Mouse (Mus musculus) MEL (cell line): Measurements from ENCODE around the gene Heg1.

Experiments
- CTCF ChIP-seq, 3 experiments: IDR thresholded peaks in 2 of 3; conservative IDR thresholded peaks in 1 of 3; 2 replicates each; pipeline ENCODE4 v1.5.1; 2011 to 2012; ENCODE audit warnings: low read length in 3 of 3, low read depth in 2 of 3, mild to moderate bottlenecking in 2 of 3, improper control_type of control experiment in 1 of 3, inconsistent platforms in 1 of 3, mixed read lengths in 1 of 3, moderate library complexity in 1 of 3; ENCODE audit not compliant: control insufficient read depth in 1 of 3, insufficient read depth in 1 of 3, poor library complexity in 1 of 3, severe bottlenecking in 1 of 3
- EP300 ChIP-seq, 2 experiments: IDR thresholded peaks; 2 replicates each; pipeline ENCODE4 v1.6.1; 2011; ENCODE audit warnings: improper control_type of control experiment in 2 of 2, low read length in 2 of 2, low read depth in 1 of 2, mild to moderate bottlenecking in 1 of 2
- MEF2A ChIP-seq: IDR thresholded peaks from 2 replicates; pipeline ENCODE4 v1.6.1; 2014; ENCODE audit warnings: low read depth, mild to moderate bottlenecking, inconsistent platforms, low read length, improper control_type of control experiment; ENCODE audit not compliant: poor library complexity, insufficient replicate concordance, severe bottlenecking; ENCODE audit errors: extremely low read depth
- POLR2A ChIP-seq, 2 experiments: IDR thresholded peaks; 2 replicates each; pipeline ENCODE4 v1.6.1; 2011 to 2012; ENCODE audit warnings: low read length in 2 of 2, mild to moderate bottlenecking in 2 of 2, control low read depth in 1 of 2, improper control_type of control experiment in 1 of 2, low read depth in 1 of 2, moderate library complexity in 1 of 2; ENCODE audit not compliant: control insufficient read depth in 1 of 2, insufficient read depth in 1 of 2, poor library complexity in 1 of 2
- SMC3 ChIP-seq: IDR thresholded peaks from 2 replicates; pipeline ENCODE4 v1.6.1; 2011; ENCODE audit warnings: low read depth, low read length, improper control_type of control experiment
- TCF12 ChIP-seq: IDR thresholded peaks from 2 replicates; pipeline ENCODE4 v1.6.1; 2014; ENCODE audit warnings: low read depth, mild to moderate bottlenecking, inconsistent platforms, low read length, improper control_type of control experiment, moderate library complexity
- USF2 ChIP-seq, 2 experiments: IDR thresholded peaks; 2 replicates each; pipeline ENCODE4 v1.6.1; 2011 to 2012; ENCODE audit warnings: improper control_type of control experiment in 2 of 2, low read length in 2 of 2, borderline replicate concordance in 1 of 2, inconsistent platforms in 1 of 2, low read depth in 1 of 2, mild to moderate bottlenecking in 1 of 2; ENCODE audit not compliant: insufficient read depth in 1 of 2
- ZMIZ1 ChIP-seq: IDR thresholded peaks from 2 replicates; pipeline ENCODE4 v1.6.1; 2012; ENCODE audit warnings: low read depth, mild to moderate bottlenecking, inconsistent platforms, low read length, improper control_type of control experiment, moderate library complexity
- ZNF384 ChIP-seq: IDR thresholded peaks from 2 replicates; pipeline ENCODE4 v1.6.1; 2012; ENCODE audit warnings: low read depth, mild to moderate bottlenecking, inconsistent platforms, low read length, improper control_type of control experiment

GRCm38 (mm10) chr16:33735791-33736190 lies 51.6 kb downstream of the Heg1 start:
- TF ChIP-seq CTCF (IDR thresholded peaks at IDR 0.05 in 2 of 3, conservative IDR thresholded peaks at IDR 0.05 in 1 of 3; ENCODE audit: control insufficient read depth in 1 of 3, insufficient read depth in 1 of 3, low read depth in 2 of 3, low read length in 3 of 3, poor library complexity in 1 of 3, severe bottlenecking in 1 of 3) (no peak), USF2 (IDR thresholded peaks at IDR 0.05; ENCODE audit: borderline replicate concordance in 1 of 2, insufficient read depth in 1 of 2, low read depth in 1 of 2, low read length in 2 of 2) (no peak), ZNF384 (no peak), ZMIZ1 (no peak), POLR2A (IDR thresholded peaks at IDR 0.05; ENCODE audit: control insufficient read depth in 1 of 2, insufficient read depth in 1 of 2, low read depth in 1 of 2, low read length in 2 of 2, poor library complexity in 1 of 2) (no peak), EP300 (IDR thresholded peaks at IDR 0.05; ENCODE audit: low read depth in 1 of 2, low read length in 2 of 2) (no peak), SMC3 (no peak), MEF2A (no peak), TCF12 (no peak)
